Mouse (Mus musculus) G1E (cell line): ENCODE measurements around the gene Wipf3.

Experiments
- CTCF ChIP-seq: IDR thresholded peaks from 2 replicates; pipeline ENCODE4 v1.5.1; 2012; ENCODE audit warnings: low read depth, low read length, inconsistent platforms, mixed read lengths
- GATA1 ChIP-seq: IDR thresholded peaks from 2 replicates; pipeline ENCODE4 v1.6.1; 2012; ENCODE audit warnings: borderline replicate concordance, low read length, inconsistent platforms, mixed read lengths
- GATA2 ChIP-seq: IDR thresholded peaks from 2 replicates; pipeline ENCODE4 v1.6.1; 2012; ENCODE audit warnings: low read depth, low read length, inconsistent platforms, borderline replicate concordance
- POLR2AphosphoS5 ChIP-seq: IDR thresholded peaks from 2 replicates; pipeline ENCODE4 v1.6.1; 2012; ENCODE audit warnings: low read depth, low read length, inconsistent platforms; ENCODE audit not compliant: insufficient replicate concordance
- TAL1 ChIP-seq: conservative IDR thresholded peaks from 2 replicates; pipeline ENCODE4 v1.6.1; 2012; ENCODE audit warnings: low read depth, low read length, inconsistent platforms, mixed read lengths

DNA sequence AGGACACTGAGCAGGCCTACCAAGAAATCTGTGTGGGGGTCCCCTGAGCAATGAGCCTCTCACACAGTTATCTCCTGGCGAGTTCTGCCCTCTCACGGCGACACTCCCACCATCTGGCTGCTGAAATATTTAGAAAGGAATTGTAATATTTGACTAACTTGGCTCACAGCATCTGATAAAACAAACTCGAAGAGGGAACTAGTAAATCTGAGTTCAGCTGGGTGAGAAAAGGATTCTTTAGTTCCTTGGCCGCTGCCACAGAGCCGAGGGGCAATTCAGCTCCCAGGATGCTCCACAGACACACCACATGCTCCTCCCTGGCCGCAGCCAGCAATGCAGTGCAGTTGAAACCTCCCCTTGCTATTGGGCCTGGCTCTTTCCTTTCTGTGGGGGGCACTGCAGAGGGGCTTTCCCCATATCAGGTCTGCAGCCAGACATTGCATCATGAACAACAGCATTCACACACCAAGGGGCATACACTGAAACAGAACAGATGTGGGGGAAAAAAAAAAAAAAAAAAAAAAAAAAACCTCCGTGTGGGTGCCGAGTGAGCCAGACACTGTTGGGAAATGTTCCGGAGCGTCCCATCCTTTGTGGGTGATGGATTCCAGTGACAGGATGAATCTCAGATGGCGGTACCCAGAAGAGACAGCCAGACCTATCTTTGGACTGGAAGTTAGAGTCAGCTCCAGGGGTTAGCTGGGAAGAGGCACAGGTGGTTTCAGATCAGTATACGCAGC is 3.6 kb downstream of the Wipf3 start:
- TF ChIP-seq CTCF (no peak), TAL1 (no peak), POLR2AphosphoS5 (no peak), GATA1 (no peak), GATA2 (no peak)
